Mouse (Mus musculus): Measurements from ENCODE around the gene Gas2l2.

DNA sequence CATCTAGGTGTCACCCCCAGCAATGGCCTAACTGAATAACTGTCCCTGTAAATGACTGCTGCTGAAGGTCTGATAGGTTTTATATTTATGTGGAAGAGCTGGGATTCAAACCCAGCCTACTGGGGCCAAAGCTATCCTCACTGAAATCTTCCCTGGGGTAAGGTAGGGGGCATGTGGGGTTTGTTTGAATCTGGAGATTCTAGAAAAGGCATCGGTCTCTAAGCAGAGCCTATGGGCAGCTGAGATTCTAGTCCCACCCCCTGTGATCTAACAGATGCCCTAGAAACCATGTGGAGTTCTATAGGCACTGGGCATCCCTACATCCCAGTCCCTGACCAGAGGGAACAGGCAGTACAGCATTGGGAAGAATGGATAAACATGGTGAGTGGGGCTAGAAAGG lies 8.1 kb upstream of the Gas2l2 start, which contains the start of gene 1700020L24Rik:
- TF ChIP-seq GATA1 (IDR thresholded peaks at IDR 0.05; ENCODE audit: low read length) (no peak), TAL1 (IDR thresholded peaks at IDR 0.05; ENCODE audit: low read length) (no peak)

Data from erythroblast, embryonic 14.5 days (primary cell).